Mouse (Mus musculus) limb, embryonic 13.5 days (tissue): ENCODE measurements at regions not wholly inside any gene's neighbourhood (a gene's known extent, or its start where the extent isn't known, plus 50 kb on each side); places are given as distances from the start of the nearest gene placed in this dataset.
"Not testable (repeated sequence)": the region's sequence is repeated elsewhere in the genome, so short reads cannot be mapped to it uniquely, and the experiment has no call there.

Experiments
- ATAC-seq: fragments of 200-750 bp; cut with Nextera tagmentation; 2 replicates; pipeline ENCODE4 v1.8.0; 2017; ENCODE audit warnings: low read depth, moderate number of reproducible peaks, moderate TSS enrichment; ENCODE audit not compliant: low FRiP score
- H3K27ac ChIP-seq: fragments of 300-500 bp; sonication (generic); 2 replicates; pipeline ENCODE4 v1.5.1; 2015; ENCODE audit warnings: inconsistent platforms, mild to moderate bottlenecking, moderate library complexity
- H3K27me3 ChIP-seq: fragments of 300-500 bp; sonication (generic); 2 replicates; pipeline ENCODE4 v1.6.1; 2015; ENCODE audit warnings: mild to moderate bottlenecking, inconsistent platforms
- H3K36me3 ChIP-seq: fragments of 300-500 bp; sonication (generic); 2 replicates; pipeline ENCODE4 v1.6.1; 2015; ENCODE audit warnings: inconsistent platforms, mild to moderate bottlenecking, moderate library complexity
- H3K4me1 ChIP-seq: fragments of 300-500 bp; sonication (generic); 2 replicates; pipeline ENCODE4 v1.6.1; 2015; ENCODE audit warnings: inconsistent platforms
- H3K4me2 ChIP-seq: fragments of 300-500 bp; sonication (generic); replicated peaks from 2 replicates; pipeline ENCODE4 v1.6.1; 2015; ENCODE audit warnings: inconsistent platforms, mild to moderate bottlenecking, moderate library complexity
- H3K4me3 ChIP-seq: fragments of 300-500 bp; sonication (generic); 2 replicates; pipeline ENCODE4 v1.5.1; 2015; ENCODE audit warnings: moderate library complexity, mild to moderate bottlenecking, inconsistent platforms
- H3K9ac ChIP-seq: fragments of 300-500 bp; sonication (generic); 2 replicates; pipeline ENCODE4 v1.6.1; 2015; ENCODE audit warnings: mild to moderate bottlenecking, inconsistent platforms
- H3K9me3 ChIP-seq: fragments of 300-500 bp; sonication (generic); 2 replicates; pipeline ENCODE4 v1.6.1; 2016; ENCODE audit warnings: inconsistent platforms
- WGBS: fragments of 180-500 bp; shearing (Covaris S2); methylation state at CpG from one replicate; pipeline ENCODE4 v1.1.7; 2015; 5-methylcytosine and 5-hydroxymethylcytosine counted together

- no peak for ATAC-seq
- H3K4me3 ChIP-seq, result no peak overlapping the region
- H3K27ac ChIP-seq, result no peak overlapping the region
- no peaks in the 10 kb centered on the region for H3K4me1 ChIP-seq
- no peak overlapping the region for H3K4me2 ChIP-seq
- no peak overlapping the region for H3K9ac ChIP-seq
- no peaks in the 10 kb centered on the region for H3K27me3 ChIP-seq
- 86% methylated on average over 2 of the region's 2 CpGs for WGBS
- H3K9me3 ChIP-seq, result no peaks in the 10 kb centered on the region
- H3K36me3 ChIP-seq, result no peaks in the 10 kb centered on the region
Observed at GRCm38 (mm10) chr6:22452203-22452602, 96.2 kb upstream of the Fam3c start.

GRCm38 (mm10) chr6:22450501-22450900 is 94.5 kb upstream of the Fam3c start:
- H3K9ac ChIP-seq, result no peak overlapping the region
- H3K9me3 ChIP-seq, result no peaks in the 10 kb centered on the region
- H3K4me3 ChIP-seq, result no peak overlapping the region
- H3K27ac ChIP-seq, result no peak overlapping the region
- no peaks in the 10 kb centered on the region for H3K4me1 ChIP-seq
- ATAC-seq, result no peak
- no peaks in the 10 kb centered on the region for H3K36me3 ChIP-seq
- H3K27me3 ChIP-seq, result no peaks in the 10 kb centered on the region
- H3K4me2 ChIP-seq, result no peak overlapping the region

- 88% methylated on average over 9 of the region's 9 CpGs for WGBS
- Histone ChIP-seq H3K9ac (no peak overlapping the region), H3K27ac (no peak overlapping the region), H3K4me1 (no peaks in the 10 kb centered on the region), H3K4me2 (no peak overlapping the region), H3K4me3 (no peak overlapping the region), H3K27me3 (no peaks in the 10 kb centered on the region), H3K9me3 (no peaks in the 10 kb centered on the region), H3K36me3 (no peaks in the 10 kb centered on the region)
- ATAC-seq, result no peak
Observed at GRCm38 (mm10) chr6:22448906-22449305, 92.9 kb upstream of the Fam3c start.

GRCm38 (mm10) chr6:22447636-22448035 is 91.6 kb upstream of the Fam3c start:
- H3K9me3 ChIP-seq, result no peaks in the 10 kb centered on the region
- H3K4me3 ChIP-seq, result no peak overlapping the region
- H3K36me3 ChIP-seq, result no peaks in the 10 kb centered on the region
- WGBS, result 73% methylated on average over 2 of the region's 2 CpGs
- H3K9ac ChIP-seq, result no peak overlapping the region
- no peak overlapping the region for H3K27ac ChIP-seq
- H3K4me2 ChIP-seq, result no peak overlapping the region
- no peak for ATAC-seq
- no peaks in the 10 kb centered on the region for H3K27me3 ChIP-seq
- 0 out of 2 replicates have a peak, but pooled peaks cover 4% of the 10 kb centered on the region for H3K4me1 ChIP-seq

- Histone ChIP-seq H3K4me2 (no peak overlapping the region), H3K27ac (no peak overlapping the region), H3K9ac (no peak overlapping the region), H3K36me3 (no peaks in the 10 kb centered on the region), H3K4me1 (0 out of 2 replicates have a peak, but pooled peaks cover 4% of the 10 kb centered on the region), H3K27me3 (no peaks in the 10 kb centered on the region), H3K9me3 (no peaks in the 10 kb centered on the region), H3K4me3 (no peak overlapping the region)
- no peak for ATAC-seq
- WGBS, result 81% methylated on average over 15 of the region's 15 CpGs
Observed at GRCm38 (mm10) chr6:22446621-22447310, 90.7 kb upstream of the Fam3c start.

- not testable (repeated sequence) for H3K27me3 ChIP-seq, H3K36me3 ChIP-seq, H3K9ac ChIP-seq, H3K4me1 ChIP-seq, ATAC-seq, H3K4me2 ChIP-seq, H3K9me3 ChIP-seq, H3K27ac ChIP-seq, H3K4me3 ChIP-seq
- 86% methylated on average over 6 of the region's 6 CpGs for WGBS
Observed at GRCm38 (mm10) chr6:22444856-22445255, 88.8 kb upstream of the Fam3c start.

GRCm38 (mm10) chr6:22444220-22444619 is 88.2 kb upstream of the Fam3c start:
- ATAC-seq, result no peak

GRCm38 (mm10) chr6:22443573-22443972 is 87.5 kb upstream of the Fam3c start:
- H3K4me2 ChIP-seq, result no peak overlapping the region
- no peak overlapping the region for H3K27ac ChIP-seq
- no peaks in the 10 kb centered on the region for H3K9me3 ChIP-seq
- H3K9ac ChIP-seq, result no peak overlapping the region
- WGBS, result 37% methylated on average over 8 of the region's 8 CpGs
- no peak for ATAC-seq
- H3K4me1 ChIP-seq, result 0 out of 2 replicates have a peak, but pooled peaks cover 4% of the 10 kb centered on the region
- no peaks in the 10 kb centered on the region for H3K27me3 ChIP-seq
- no peak overlapping the region for H3K4me3 ChIP-seq
- no peaks in the 10 kb centered on the region for H3K36me3 ChIP-seq

More at GRCm38 (mm10) chr6:22444220-22444619, 88.2 kb upstream of the Fam3c start:
- no peaks in the 10 kb centered on the region for H3K9me3 ChIP-seq
- no peak overlapping the region for H3K4me2 ChIP-seq
- H3K9ac ChIP-seq, result no peak overlapping the region
- WGBS, result 86% methylated on average over 12 of the region's 12 CpGs
- no peak overlapping the region for H3K27ac ChIP-seq
- H3K27me3 ChIP-seq, result no peaks in the 10 kb centered on the region
- H3K4me1 ChIP-seq, result 0 out of 2 replicates have a peak, but pooled peaks cover 4% of the 10 kb centered on the region
- H3K36me3 ChIP-seq, result no peaks in the 10 kb centered on the region
- H3K4me3 ChIP-seq, result no peak overlapping the region

GRCm38 (mm10) chr6:22443170-22443569 is 87.1 kb upstream of the Fam3c start:
- no peak overlapping the region for H3K27ac ChIP-seq
- H3K4me1 ChIP-seq, result 0 out of 2 replicates have a peak, but pooled peaks cover 4% of the 10 kb centered on the region
- H3K9me3 ChIP-seq, result no peaks in the 10 kb centered on the region
- no peaks in the 10 kb centered on the region for H3K36me3 ChIP-seq
- H3K9ac ChIP-seq, result no peak overlapping the region
- no peaks in the 10 kb centered on the region for H3K27me3 ChIP-seq
- WGBS, result 76% methylated on average over 3 of the region's 3 CpGs
- no peak overlapping the region for H3K4me3 ChIP-seq
- no peak for ATAC-seq
- no peak overlapping the region for H3K4me2 ChIP-seq

- Histone ChIP-seq H3K36me3 (no peaks in the 10 kb centered on the region), H3K27ac (no peak overlapping the region), H3K9me3 (no peaks in the 10 kb centered on the region), H3K4me1 (0 out of 2 replicates have a peak, but pooled peaks cover 4% of the 10 kb centered on the region), H3K4me3 (no peak overlapping the region), H3K9ac (no peak overlapping the region), H3K4me2 (no peak overlapping the region), H3K27me3 (no peaks in the 10 kb centered on the region)
- no peak for ATAC-seq
- 83% methylated on average over 8 of the region's 8 CpGs for WGBS
Observed at GRCm38 (mm10) chr6:22442591-22442990, 86.5 kb upstream of the Fam3c start.

- H3K27me3 ChIP-seq, result no peaks in the 10 kb centered on the region
- H3K9ac ChIP-seq, result no peak overlapping the region
- no peak for ATAC-seq
- no peak overlapping the region for H3K4me3 ChIP-seq
- H3K36me3 ChIP-seq, result no peaks in the 10 kb centered on the region
- H3K4me1 ChIP-seq, result 0 out of 2 replicates have a peak, but pooled peaks cover 4% of the 10 kb centered on the region
- H3K9me3 ChIP-seq, result peaks cover 6% of the 10 kb centered on the region; the same call in 1 of the 2 replicates
- H3K27ac ChIP-seq, result no peak overlapping the region
- no peak overlapping the region for H3K4me2 ChIP-seq
- WGBS, result 73% methylated on average over 9 of the region's 9 CpGs
Observed at GRCm38 (mm10) chr6:22439871-22440270, 83.8 kb upstream of the Fam3c start.

- Histone ChIP-seq H3K4me3 (no peak overlapping the region), H3K27me3 (no peaks in the 10 kb centered on the region), H3K9ac (no peak overlapping the region), H3K36me3 (no peaks in the 10 kb centered on the region), H3K4me2 (no peak overlapping the region), H3K27ac (no peak overlapping the region), H3K9me3 (no peaks in the 10 kb centered on the region), H3K4me1 (no peaks in the 10 kb centered on the region)
- 64% methylated on average over 3 of the region's 3 CpGs for WGBS
- ATAC-seq, result no peak
Observed at GRCm38 (mm10) chr6:22429026-22429425, 73.0 kb upstream of the Fam3c start.
